Mouse (Mus musculus) heart, postnatal 0 days (tissue): ENCODE measurements at regions not wholly inside any gene's neighbourhood (a gene's known extent, or its start where the extent isn't known, plus 50 kb on each side); places are given as distances from the start of the nearest gene placed in this dataset.

Experiments
- CTCF ChIP-seq: IDR thresholded peaks from 2 replicates; pipeline ENCODE4 v1.5.1; 2016; ENCODE audit warnings: antibody characterized with exemption, control low read depth, low read depth
- EP300 ChIP-seq: IDR thresholded peaks from 2 replicates; pipeline ENCODE4 v1.6.1; 2016; ENCODE audit warnings: antibody characterized with exemption, low read depth

GRCm38 (mm10) chr4:72425316-72425715 is 224.6 kb upstream of the Tle1 start:
- no peak for TF ChIP-seq EP300
- no peak for TF ChIP-seq CTCF
